Mouse (Mus musculus) megakaryocyte-erythroid progenitor cell, adult 5-6 weeks (primary cell): ENCODE measurements around the gene Kmt2d. TPM values are rescaled to one million over a fixed set of nuclear protein-coding genes. Genes with fewer than 3 reads are reported as not detected.

Experiments
- ATAC-seq: replicated peaks from 2 replicates; pipeline ENCODE4 v1.8.0; 2016; ENCODE audit warnings: mild to moderate bottlenecking, inconsistent platforms; ENCODE audit not compliant: severe bottlenecking, poor library complexity, low FRiP score, low TSS enrichment
- total RNA-seq, 2 experiments: library from RNA; stranded (forward) in 1 of 2; stranded (reverse) in 1 of 2; fragments of 200-1000, 215-1000 nt in 1 of 2; fragments of >200 nt in 1 of 2; fragmentation: Nextera tagmentation in 1 of 2; gene quantifications; 2 replicates each; pipeline ENCODE4 v1.2.3; 2014 to 2017

Gene Kmt2d
- total RNA-seq, 2 experiments from 2014 or later: 27.5 to 72.7 TPM

DNA sequence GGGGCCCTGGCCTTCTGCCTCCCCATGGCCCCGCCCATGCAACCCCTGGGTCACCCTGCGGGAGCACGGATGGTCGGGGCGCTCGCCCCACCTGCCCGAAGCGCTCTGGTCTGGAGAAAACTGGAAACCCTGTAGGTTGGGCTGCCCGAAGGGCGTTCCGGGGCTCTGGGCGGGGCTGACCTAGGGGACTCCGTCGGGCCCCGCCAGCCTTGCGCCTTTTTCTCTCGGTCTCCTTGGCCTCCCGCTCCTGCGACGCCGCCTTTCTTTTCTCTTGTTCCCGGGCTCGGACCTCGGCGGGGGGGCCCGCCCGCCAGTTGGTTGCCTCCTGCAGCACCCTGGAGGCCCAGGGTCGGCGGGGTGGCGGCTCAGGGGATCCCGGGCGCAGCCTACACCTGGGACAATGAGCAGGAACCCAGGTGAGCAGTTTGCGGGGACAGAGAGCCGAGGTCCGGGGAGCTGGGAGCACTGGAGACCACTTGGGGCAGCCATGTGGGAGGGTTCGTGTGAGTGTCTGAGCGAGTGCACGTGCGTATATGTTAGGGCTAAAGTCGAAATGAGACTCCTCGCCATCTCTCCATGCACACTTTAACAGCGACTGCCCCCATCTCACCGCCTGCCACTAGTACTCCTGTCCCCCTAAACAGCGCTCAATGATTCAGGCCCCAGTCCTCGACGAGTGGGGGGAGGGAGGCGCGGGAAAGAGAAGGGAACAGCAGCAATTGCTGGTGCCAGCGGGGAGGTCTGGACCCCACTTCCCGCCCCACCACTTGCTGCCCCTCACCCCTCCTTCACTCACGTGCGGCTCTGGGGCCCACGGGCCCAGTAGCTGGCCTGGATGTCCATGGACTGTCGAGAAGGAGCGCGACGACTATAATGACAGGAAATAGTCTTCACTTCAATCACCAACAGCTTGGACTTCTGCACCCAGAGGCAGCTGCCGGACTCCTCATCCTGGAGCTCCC is 63.9 kb downstream of the Kmt2d start:
- no peak for ATAC-seq

- ATAC-seq: no peak
Observed at GRCm38 (mm10) chr15:98806071-98806808, 64.8 kb downstream of the Kmt2d start.

DNA sequence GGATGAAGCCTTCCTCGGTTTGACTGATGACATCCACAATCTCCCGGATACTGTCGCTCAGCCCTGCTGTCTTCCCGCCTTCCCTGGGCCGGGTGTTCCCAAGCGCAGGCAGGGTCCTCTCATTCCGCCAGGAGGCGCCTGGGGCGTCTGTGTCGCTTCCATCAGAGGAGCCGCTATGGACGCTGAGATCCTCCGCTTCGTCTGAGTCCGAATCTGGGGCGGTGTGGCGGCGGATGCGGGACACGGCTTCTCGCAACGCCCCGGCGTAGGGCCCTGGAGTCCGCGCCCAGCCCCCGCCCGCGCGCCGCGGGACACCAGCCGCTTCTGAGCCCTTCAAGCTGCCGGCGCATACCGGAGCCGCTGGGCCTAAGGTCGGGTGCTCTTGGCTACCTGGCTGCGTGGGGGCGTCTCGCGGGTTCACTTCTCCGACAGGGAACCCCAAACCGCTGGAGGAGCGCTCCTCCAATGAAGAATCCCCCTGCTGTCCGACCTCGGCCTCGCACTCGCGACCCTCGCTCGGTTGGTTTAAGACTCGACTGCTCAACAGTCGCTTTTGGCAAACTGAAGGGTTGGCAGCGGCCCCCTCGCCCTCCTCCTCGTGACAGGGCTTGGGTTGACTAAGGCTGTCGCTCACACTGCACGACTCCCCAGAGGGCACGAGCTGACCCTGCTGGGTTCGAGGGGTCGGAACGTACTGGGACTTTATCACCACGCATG is 65.5 kb downstream of the Kmt2d start:
- ATAC-seq: peak; percentile 38; the same call in 1 of the 2 replicates

- peak; percentile 66 for ATAC-seq
Observed at GRCm38 (mm10) chr15:98804054-98804453, 67.0 kb downstream of the Kmt2d start.

- no peak for ATAC-seq
Observed at GRCm38 (mm10) chr15:98802926-98803325, 68.1 kb downstream of the Kmt2d start.

- 0 out of 2 replicates have a peak, but pooled peaks have one; percentile 39 for ATAC-seq
Observed at GRCm38 (mm10) chr15:98799396-98799795, 71.6 kb downstream of the Kmt2d start.

- ATAC-seq: no peak
Observed at GRCm38 (mm10) chr15:98798903-98799302, 72.1 kb downstream of the Kmt2d start.

- ATAC-seq: no peak
Observed at GRCm38 (mm10) chr15:98797835-98798492, 73.0 kb downstream of the Kmt2d start.

DNA sequence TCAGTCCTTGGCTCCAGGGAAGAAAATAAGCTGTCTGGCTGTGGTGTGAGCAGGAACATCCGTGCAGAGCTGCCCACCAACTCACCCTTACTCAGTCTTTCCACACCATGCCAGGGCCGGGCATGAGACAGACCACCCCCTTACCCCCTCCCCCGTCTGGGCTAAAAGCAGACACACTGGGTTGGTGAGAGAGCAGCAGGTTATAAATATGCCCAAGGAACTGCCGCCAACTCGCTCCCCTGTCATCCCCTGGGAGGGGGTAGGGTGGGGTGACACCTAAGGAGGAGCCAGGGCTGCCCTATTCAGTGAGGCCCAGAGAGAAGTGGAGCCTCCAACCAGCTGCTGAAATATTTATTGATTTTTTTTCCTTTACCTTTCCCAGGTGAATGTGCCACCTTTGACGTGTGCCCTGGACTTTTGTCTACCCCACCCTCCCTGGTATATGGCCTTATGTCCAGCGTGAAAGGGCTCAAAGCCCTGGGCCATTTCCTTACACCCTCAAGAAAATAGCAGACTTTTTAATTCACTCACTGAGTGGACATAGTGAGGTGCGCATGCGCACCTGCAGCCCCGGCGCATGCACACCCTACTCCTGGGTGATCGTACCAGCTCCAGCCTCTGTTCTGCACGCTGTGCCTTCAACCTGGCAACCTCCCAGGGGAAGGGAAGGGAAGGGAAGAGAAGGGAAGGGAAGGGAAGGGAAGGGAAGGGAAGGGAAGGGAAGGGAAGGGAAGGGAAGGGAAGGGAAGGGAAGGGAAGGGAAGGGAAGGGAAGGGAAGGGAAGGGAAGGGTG is 74.0 kb downstream of the Kmt2d start:
- ATAC-seq: no peak

- ATAC-seq: no peak
Observed at GRCm38 (mm10) chr15:98793141-98793698, 77.8 kb downstream of the Kmt2d start.

DNA sequence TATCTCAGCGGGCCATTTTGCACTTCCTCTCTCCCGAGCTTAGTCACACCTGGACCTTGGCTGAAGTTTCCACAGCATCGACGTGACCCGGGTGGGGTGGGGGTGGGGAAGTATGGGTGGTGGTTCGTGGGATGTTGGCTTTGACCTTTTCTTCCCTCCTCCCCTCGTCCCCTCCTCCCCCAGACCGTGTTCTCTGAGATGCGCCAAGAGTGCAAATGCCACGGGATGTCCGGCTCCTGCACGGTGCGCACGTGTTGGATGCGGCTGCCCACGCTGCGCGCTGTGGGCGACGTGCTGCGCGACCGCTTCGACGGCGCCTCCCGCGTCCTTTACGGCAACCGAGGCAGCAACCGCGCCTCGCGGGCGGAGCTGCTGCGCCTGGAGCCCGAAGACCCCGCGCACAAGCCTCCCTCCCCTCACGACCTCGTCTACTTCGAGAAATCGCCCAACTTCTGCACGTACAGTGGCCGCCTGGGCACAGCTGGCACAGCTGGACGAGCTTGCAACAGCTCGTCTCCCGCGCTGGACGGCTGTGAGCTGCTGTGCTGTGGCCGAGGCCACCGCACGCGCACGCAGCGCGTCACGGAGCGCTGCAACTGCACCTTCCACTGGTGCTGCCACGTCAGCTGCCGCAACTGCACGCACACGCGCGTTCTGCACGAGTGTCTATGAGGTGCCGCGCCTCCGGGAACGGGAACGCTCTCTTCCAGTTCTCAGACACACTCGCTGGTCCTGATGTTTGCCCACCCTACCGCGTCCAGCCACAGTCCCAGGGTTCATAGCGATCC is 78.6 kb downstream of the Kmt2d start:
- ATAC-seq: no peak

DNA sequence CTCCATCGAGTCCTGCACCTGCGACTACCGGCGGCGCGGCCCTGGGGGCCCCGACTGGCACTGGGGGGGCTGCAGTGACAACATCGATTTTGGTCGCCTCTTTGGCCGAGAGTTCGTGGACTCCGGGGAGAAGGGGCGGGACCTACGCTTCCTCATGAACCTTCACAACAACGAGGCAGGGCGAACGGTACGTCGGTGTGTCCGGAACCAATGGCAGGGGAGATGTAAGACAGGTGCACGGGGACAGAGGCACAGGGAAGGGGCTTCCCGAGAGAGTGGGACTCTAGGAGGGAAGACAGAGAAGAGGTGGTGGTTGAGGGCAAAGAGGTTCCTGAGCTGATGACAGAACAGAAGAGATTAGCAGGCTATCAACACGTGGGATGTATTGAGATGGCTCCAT is 79.2 kb downstream of the Kmt2d start:
- ATAC-seq: no peak

GRCm38 (mm10) chr15:98791221-98791620 is 79.8 kb downstream of the Kmt2d start:
- ATAC-seq: no peak

DNA sequence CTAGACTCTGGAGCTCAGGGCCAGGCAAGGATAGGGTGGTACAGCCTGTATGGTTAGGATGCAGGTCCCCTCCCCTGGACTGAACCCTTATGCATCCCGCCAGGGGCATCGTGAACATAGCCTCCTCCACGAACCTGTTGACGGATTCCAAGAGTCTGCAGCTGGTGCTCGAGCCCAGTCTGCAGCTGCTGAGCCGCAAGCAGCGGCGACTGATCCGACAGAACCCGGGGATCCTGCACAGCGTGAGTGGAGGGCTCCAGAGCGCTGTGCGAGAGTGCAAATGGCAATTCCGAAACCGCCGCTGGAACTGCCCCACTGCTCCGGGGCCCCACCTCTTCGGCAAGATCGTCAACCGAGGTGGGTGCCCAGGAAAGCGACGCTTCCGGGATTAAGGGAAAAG is 80.2 kb downstream of the Kmt2d start:
- no peak for ATAC-seq

- ATAC-seq: no peak
Observed at GRCm38 (mm10) chr15:98789661-98790535, 81.1 kb downstream of the Kmt2d start, which contains the start of gene Wnt1. Gene Wnt1 (plus strand): TSS chr15:98789857.

- no peak for ATAC-seq
Observed at GRCm38 (mm10) chr15:98788972-98789660, 81.9 kb downstream of the Kmt2d start.
